Mouse (Mus musculus): ENCODE measurements around the gene Zfpl1. TPM values are rescaled to one million over a fixed set of nuclear protein-coding genes. Genes with fewer than 3 reads are reported as not detected.
"Not testable (repeated sequence)": the region's sequence is repeated elsewhere in the genome, so short reads cannot be mapped to it uniquely, and the experiment has no call there.

The Zfpl1 gene
- 12.0 and 14.9 TPM in 2 replicates for total RNA-seq (2015)
- total RNA-seq (2017): 23.7 and 32.8 TPM in 2 replicates

GRCm38 (mm10) chr19:6084478-6085248 lies at the start of gene Zfpl1, which contains the start of gene Cdca5:
Gene Zfpl1 (minus strand): TSS chr19:6084956.
Gene Cdca5 (plus strand): TSS chr19:6084983.
- ATAC-seq (replicated peaks; ENCODE audit: poor library complexity): peak; percentile 95

DNA sequence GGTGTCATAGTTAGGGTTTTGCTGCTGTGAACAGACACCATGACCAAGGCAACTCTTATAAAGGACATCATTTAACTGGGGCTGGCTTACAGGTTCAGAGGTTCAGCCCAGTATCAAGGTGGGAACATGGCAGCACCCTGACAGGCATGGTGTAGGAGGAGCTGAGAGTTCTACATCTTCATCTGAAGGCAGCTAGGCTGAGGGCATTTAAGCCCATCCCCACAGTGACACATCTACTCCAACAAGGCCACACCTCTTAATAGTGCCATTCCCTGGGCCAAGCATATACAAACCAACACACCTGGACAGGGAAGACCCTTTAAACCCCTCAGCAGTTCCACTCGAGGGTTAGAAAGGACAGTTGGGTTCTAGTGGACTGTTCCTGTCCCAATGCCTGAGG lies 48.4 kb upstream of the Zfpl1 start:
- ATAC-seq (replicated peaks; ENCODE audit: poor library complexity): not testable (repeated sequence)

- peak; percentile 47 for ATAC-seq (replicated peaks; ENCODE audit: poor library complexity)
These were observed 47.5 kb upstream of the Zfpl1 start for GRCm38 (mm10) chr19:6132171-6132827.

DNA sequence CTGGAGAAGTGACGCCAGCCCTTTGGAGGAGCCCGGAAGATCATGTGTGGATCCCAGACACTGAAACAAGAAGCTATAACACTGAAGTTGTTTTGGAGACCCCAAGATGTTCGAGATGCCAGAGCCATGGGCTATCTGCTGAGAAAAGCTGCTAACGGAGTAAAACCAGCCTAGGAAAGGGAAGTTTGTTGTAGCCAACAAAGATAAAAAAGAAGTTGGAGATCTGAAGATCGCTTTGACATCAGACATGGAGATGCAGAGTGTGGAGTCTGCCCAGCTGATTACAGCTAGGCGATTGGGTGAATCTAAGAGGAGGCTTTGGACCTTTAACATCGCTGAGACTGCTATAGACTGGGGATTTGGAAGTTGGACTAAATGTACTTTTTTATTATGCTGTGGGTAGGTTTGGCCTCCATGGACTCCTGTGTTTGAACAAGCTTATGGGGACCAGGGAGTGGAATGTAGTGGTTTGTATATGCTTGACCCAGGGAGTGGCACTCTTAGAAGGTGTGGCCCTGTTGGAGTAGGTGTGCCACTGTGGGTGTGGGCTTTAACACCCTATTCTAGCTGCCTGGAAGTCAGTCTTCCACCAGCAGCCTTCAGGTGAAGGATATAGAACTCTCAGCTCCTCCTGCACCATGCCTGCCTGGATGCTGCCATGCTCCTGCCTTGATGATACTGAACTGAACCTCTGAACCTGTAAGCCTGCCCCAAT lies 45.8 kb upstream of the Zfpl1 start:
- not testable (repeated sequence) for ATAC-seq (replicated peaks; ENCODE audit: poor library complexity)

GRCm38 (mm10) chr19:6127760-6128341 lies 43.1 kb upstream of the Zfpl1 start, which contains the start of gene Snx15:
Gene Snx15 (minus strand): TSS chr19:6128304.
- ATAC-seq (replicated peaks; ENCODE audit: poor library complexity): peak; percentile 91

DNA sequence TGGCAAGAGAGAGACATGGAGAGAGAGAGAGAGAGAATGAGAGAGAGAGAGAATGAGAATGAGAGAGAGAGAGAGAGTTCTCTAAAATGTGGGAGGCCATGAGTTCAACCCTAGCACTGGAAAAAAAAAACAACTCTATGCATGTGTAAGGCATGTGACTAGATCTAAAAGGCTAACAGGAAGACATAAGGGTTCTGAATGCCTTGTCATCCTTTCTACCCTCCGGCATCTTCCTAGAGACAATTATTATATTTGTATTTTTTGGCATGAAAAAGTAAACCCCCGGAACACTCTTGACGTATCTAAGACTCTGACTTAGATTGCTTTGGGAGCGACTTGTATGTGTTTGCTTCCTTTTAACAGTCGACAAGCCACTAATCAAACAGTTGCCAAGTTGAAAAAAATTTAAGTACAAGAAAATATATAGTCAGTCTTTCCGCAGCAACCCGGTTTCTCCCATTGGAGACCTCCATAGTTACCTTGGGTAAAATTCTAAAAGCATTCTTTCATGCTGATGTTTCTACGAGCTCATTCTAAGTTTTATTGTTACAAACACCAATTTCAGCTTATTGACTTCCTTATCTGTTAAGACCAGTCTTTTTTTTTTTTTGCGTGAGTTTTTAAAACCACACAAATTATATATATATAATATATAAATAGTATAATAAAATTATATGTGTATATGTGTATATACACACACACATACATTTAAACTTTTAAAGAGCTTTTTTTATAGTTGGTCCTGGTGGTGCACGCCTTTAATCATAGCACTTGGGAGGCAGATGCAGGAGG lies 42.2 kb upstream of the Zfpl1 start:
- no peak for ATAC-seq (replicated peaks; ENCODE audit: poor library complexity)

DNA sequence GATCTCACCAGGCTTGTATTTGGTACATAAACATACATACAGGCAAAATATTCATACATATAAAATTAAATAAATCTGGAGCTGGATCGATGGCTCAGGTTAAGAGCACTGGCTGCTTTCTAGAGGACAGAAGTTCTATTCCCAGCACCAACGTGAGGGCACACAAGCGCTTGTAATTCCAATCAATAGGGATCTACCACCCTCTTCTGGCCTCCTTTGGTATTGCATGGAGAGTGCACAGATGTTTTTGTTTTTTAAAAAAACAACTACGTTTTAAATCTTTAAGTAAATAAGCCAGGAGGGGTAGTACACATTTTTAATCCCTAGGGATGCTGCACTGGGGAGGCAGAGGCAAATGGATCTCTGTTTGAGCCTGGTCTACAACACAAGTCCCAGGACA lies 41.5 kb upstream of the Zfpl1 start:
- peak; percentile 48 for ATAC-seq (replicated peaks; ENCODE audit: poor library complexity)

DNA sequence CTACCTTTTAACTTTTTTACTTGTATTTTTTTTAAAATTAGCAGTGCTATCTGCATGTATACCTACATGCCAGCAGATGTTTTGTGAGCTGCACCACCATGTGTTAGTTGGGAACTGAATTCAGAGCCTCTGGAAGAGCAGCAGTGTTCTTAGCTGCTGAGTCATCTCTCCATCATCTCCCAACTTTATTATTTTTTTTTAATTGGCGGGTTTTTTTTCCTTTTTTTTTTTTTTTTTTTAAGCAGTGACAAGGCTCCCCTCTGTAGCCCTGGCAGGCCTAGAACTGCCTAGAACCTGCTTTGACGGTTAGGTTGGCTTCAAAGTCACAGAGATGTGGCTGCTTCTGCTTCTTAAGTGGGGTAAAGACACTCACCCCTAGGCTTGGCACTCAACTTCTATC lies 40.1 kb upstream of the Zfpl1 start:
- ATAC-seq (replicated peaks; ENCODE audit: poor library complexity): no peak

GRCm38 (mm10) chr19:6123330-6123729 lies 38.6 kb upstream of the Zfpl1 start:
- ATAC-seq (replicated peaks; ENCODE audit: poor library complexity): no peak

DNA sequence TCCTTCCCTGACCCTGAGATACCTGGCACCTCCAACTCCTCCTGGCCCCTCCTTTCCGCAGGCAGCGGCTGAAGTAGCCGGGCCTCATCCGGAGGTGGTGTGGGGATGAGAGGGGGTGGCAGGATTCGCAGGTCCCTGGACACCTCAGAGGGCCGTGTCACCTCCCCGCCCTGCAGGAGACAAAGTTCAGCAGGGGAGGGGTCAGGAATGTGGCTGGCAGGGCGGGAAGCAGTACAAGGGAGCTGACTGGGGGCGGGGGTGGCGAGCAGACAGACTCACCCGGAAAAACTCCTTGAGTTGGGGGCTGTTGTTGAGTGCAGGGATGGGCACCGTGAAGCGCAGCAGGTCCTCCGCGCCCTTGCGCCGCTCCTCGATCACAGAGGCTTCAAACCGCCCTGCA lies 37.0 kb upstream of the Zfpl1 start:
- ATAC-seq (replicated peaks; ENCODE audit: poor library complexity): no peak

GRCm38 (mm10) chr19:6118677-6119185 lies 34.0 kb upstream of the Zfpl1 start:
- no peak for ATAC-seq (replicated peaks; ENCODE audit: poor library complexity)

- peak; percentile 91 for ATAC-seq (replicated peaks; ENCODE audit: poor library complexity)
These were observed 33.4 kb upstream of the Zfpl1 start, which contains the start of gene Sac3d1 for GRCm38 (mm10) chr19:6117986-6118676. Gene Sac3d1 (minus strand): TSS chr19:6118650.

DNA sequence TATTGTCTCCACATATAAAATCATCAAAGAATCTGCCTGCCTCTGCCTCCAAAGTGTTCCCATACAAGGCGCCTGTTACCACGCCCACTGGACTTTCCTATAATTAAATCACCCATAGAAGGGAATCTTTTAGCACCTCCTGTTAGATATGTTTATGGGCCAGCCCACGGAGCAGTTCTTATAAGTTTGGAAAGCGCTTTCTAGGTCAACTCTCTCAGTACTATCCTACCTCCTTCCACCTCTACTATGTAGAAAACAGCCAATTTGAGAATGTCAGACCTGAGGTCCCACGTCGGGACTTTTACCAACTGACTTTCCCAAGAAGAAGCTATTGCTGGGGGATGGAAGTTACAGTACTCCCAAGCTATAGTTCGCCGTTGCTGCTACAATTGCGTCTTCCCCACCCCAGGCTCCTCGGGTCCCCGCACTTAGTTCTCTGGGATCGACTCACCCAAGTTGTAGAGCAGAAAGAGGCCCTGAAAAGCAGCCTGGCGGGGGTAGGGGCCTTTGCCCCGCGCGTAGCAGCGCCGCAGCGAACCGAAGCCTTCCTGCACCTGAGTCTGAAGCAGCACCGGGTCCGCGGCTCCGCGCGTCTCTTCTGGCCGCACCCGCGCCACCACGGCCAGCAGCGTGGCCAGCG lies 32.7 kb upstream of the Zfpl1 start:
- ATAC-seq (replicated peaks; ENCODE audit: poor library complexity): no peak

DNA sequence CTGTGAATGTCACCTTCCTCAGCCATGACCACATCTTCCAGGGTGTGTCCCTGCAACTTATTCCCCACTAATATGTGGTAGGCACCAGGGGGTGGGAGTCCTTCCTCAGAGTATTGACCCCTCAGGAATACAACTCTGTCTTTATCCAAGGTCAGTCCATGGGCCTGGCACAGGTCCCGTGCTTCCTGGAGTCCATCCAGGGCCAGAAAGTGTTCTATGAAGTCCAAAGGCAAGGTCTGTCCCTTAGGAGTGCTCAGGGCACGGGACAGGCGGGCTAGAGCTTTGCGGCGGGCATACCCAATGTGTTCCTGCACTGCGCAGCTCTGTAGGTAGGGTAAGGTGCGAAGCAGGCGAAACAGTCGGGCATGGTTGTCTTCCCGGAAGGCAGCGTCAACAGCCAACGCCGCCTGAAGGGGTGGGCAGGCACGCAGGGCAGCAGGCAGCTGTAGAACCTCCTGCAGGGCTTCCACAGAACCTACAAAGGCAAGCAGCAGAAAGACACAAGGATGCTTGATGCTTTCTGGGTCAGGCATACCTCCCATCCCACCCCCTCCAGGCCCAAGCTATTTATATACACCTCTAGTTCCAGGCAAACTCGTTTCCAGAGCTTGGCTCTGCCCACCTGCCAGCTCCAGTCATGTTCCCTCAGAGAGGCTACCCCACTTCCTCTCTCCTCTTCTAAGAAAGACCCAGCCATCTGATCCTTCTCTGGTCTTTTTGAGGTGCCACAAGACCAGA lies 31.5 kb upstream of the Zfpl1 start:
- ATAC-seq (replicated peaks; ENCODE audit: poor library complexity): no peak

GRCm38 (mm10) chr19:6113116-6113515 lies 28.4 kb upstream of the Zfpl1 start:
- ATAC-seq (replicated peaks; ENCODE audit: poor library complexity): no peak

DNA sequence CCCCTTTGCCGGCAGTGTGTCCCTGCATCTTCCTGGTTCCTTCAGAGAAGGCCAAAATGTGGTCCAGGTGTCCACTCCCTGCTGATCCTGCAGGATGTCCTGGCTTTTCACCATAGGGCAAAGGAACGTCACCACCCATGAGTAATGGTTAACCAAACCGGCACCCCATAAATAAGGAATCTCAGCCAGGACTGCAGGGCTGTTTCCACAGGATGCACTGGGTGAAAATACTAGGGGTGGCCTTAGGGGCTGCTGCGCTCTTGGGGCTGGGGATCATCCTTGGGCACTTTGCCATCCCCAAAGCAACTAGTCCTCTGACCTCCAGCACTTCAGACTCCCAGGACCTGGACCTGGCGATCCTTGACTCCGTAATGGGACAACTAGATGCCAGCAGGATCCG lies 20.8 kb upstream of the Zfpl1 start, which contains the start of gene Naaladl1:
Gene Naaladl1, plus strand, starts transcription at position 197 of the 400 bp plus-strand sequence.
- no peak for ATAC-seq (replicated peaks; ENCODE audit: poor library complexity)

- ATAC-seq (replicated peaks; ENCODE audit: poor library complexity): peak; percentile 26; the same call in 1 of the 2 replicates
These were observed 19.7 kb upstream of the Zfpl1 start for GRCm38 (mm10) chr19:6104476-6104875.

Measured in megakaryocyte progenitor cell, adult 5-6 weeks (primary cell).